Mouse (Mus musculus): ENCODE data around the gene Erc2. TPM values are rescaled to one million over a fixed set of nuclear protein-coding genes. Genes with fewer than 3 reads are reported as not detected.

The Erc2 gene
- polyA plus RNA-seq, 1 experiment from 2014 or later: 2.7 TPM

- Histone ChIP-seq H3K4me1 (ENCODE audit: control insufficient read depth, insufficient read depth, low read length) (peaks cover 8% of the 10 kb centered on the region), H3K27me3 (ENCODE audit: control insufficient read depth, insufficient read depth, low read length) (peaks cover 17% of the 10 kb centered on the region), H3K4me2 (ENCODE audit: low read depth, low read length) (no peak overlapping the region), H3K9ac (ENCODE audit: low read length) (no peak overlapping the region), H3K36me3 (ENCODE audit: control insufficient read depth, insufficient read depth, low read length) (no peaks in the 10 kb centered on the region), H3K4me3 (replicated peaks; ENCODE audit: low read length) (no peak overlapping the region), H3K27ac (ENCODE audit: low read length) (no peak overlapping the region), H3K9me3 (replicated peaks; ENCODE audit: control insufficient read depth, low read length) (no peaks in the 10 kb centered on the region)
- 48% methylated on average over 2 of the region's 2 CpGs for WGBS
- ATAC-seq (ENCODE audit: insufficient read depth, low FRiP score): no peak
These were observed 891.9 kb downstream of the Erc2 start for GRCm38 (mm10) chr14:28514171-28514570.

GRCm38 (mm10) chr14:28515331-28515730 is 893.1 kb downstream of the Erc2 start:
- Histone ChIP-seq H3K27ac (ENCODE audit: low read length) (no peak overlapping the region), H3K4me2 (ENCODE audit: low read depth, low read length) (no peak overlapping the region), H3K9me3 (replicated peaks; ENCODE audit: control insufficient read depth, low read length) (no peaks in the 10 kb centered on the region), H3K36me3 (ENCODE audit: control insufficient read depth, insufficient read depth, low read length) (no peaks in the 10 kb centered on the region), H3K9ac (ENCODE audit: low read length) (no peak overlapping the region), H3K4me3 (replicated peaks; ENCODE audit: low read length) (no peak overlapping the region), H3K27me3 (ENCODE audit: control insufficient read depth, insufficient read depth, low read length) (peaks cover 6% of the 10 kb centered on the region), H3K4me1 (ENCODE audit: control insufficient read depth, insufficient read depth, low read length) (peaks cover 5% of the 10 kb centered on the region)
- no peak for ATAC-seq (ENCODE audit: insufficient read depth, low FRiP score)
- 56% methylated on average over 6 of the region's 6 CpGs for WGBS

- Histone ChIP-seq H3K4me3 (replicated peaks; ENCODE audit: low read length) (no peak overlapping the region), H3K9me3 (replicated peaks; ENCODE audit: control insufficient read depth, low read length) (no peaks in the 10 kb centered on the region), H3K9ac (ENCODE audit: low read length) (no peak overlapping the region), H3K27me3 (ENCODE audit: control insufficient read depth, insufficient read depth, low read length) (peaks cover 2% of the 10 kb centered on the region; the same call in 1 of the 2 replicates), H3K4me2 (ENCODE audit: low read depth, low read length) (no peak overlapping the region), H3K4me1 (ENCODE audit: control insufficient read depth, insufficient read depth, low read length) (no peaks in the 10 kb centered on the region), H3K36me3 (ENCODE audit: control insufficient read depth, insufficient read depth, low read length) (peaks cover 6% of the 10 kb centered on the region; the same call in 1 of the 2 replicates), H3K27ac (ENCODE audit: low read length) (no peak overlapping the region)
- 66% methylated on average over 39 of the region's 39 CpGs for WGBS
- no peak for ATAC-seq (ENCODE audit: insufficient read depth, low FRiP score)
These were observed 895.7 kb downstream of the Erc2 start for GRCm38 (mm10) chr14:28517631-28518560.

GRCm38 (mm10) chr14:28521106-28521505 is 898.9 kb downstream of the Erc2 start:
- peaks cover 6% of the 10 kb centered on the region; the same call in 1 of the 2 replicates for H3K36me3 ChIP-seq (ENCODE audit: control insufficient read depth, insufficient read depth, low read length)

GRCm38 (mm10) chr14:28522611-28523010 is 900.4 kb downstream of the Erc2 start:
- no peaks in the 10 kb centered on the region for H3K9me3 ChIP-seq (replicated peaks; ENCODE audit: control insufficient read depth, low read length)
- WGBS: 79% methylated on average over 21 of the region's 21 CpGs
- H3K4me1 ChIP-seq (ENCODE audit: control insufficient read depth, insufficient read depth, low read length): no peaks in the 10 kb centered on the region
- H3K9ac ChIP-seq (ENCODE audit: low read length): no peak overlapping the region
- H3K4me2 ChIP-seq (ENCODE audit: low read depth, low read length): no peak overlapping the region
- H3K36me3 ChIP-seq (ENCODE audit: control insufficient read depth, insufficient read depth, low read length): peaks cover 6% of the 10 kb centered on the region; the same call in 1 of the 2 replicates
- H3K27me3 ChIP-seq (ENCODE audit: control insufficient read depth, insufficient read depth, low read length): no peaks in the 10 kb centered on the region
- no peak overlapping the region for H3K27ac ChIP-seq (ENCODE audit: low read length)
- ATAC-seq (ENCODE audit: insufficient read depth, low FRiP score): peak; percentile 44; the same call in 1 of the 2 replicates
- no peak overlapping the region for H3K4me3 ChIP-seq (replicated peaks; ENCODE audit: low read length)

More at GRCm38 (mm10) chr14:28521106-28521505, 898.9 kb downstream of the Erc2 start:
- Histone ChIP-seq H3K9ac (ENCODE audit: low read length) (no peak overlapping the region), H3K27ac (ENCODE audit: low read length) (no peak overlapping the region), H3K4me3 (replicated peaks; ENCODE audit: low read length) (no peak overlapping the region), H3K4me1 (ENCODE audit: control insufficient read depth, insufficient read depth, low read length) (no peaks in the 10 kb centered on the region), H3K4me2 (ENCODE audit: low read depth, low read length) (no peak overlapping the region), H3K27me3 (ENCODE audit: control insufficient read depth, insufficient read depth, low read length) (no peaks in the 10 kb centered on the region), H3K9me3 (replicated peaks; ENCODE audit: control insufficient read depth, low read length) (no peaks in the 10 kb centered on the region)
- no peak for ATAC-seq (ENCODE audit: insufficient read depth, low FRiP score)
- WGBS: 86% methylated on average over 1 of the region's 1 CpGs

DNA sequence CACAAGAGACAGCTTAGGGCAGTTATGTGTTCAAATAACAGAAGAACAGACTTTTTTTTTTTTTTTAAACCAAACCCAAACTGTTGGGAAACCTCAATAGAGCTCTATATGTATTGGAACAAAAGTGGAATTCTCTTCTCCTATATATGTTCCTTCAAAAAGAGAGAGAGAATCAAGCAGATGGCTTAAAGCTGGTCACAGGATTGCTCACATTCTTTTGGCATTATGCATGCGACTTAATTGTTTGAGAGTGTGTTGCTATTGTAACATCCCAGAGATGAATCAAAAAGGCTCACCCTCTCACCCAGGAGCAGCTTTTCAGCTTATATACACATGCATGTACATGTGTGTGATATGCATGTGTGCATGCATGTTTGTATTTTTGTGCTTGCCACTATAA is 903.3 kb downstream of the Erc2 start:
- Histone ChIP-seq H3K27ac (ENCODE audit: low read length) (no peak overlapping the region), H3K9me3 (replicated peaks; ENCODE audit: control insufficient read depth, low read length) (no peaks in the 10 kb centered on the region), H3K9ac (ENCODE audit: low read length) (no peak overlapping the region), H3K27me3 (ENCODE audit: control insufficient read depth, insufficient read depth, low read length) (no peaks in the 10 kb centered on the region), H3K4me3 (replicated peaks; ENCODE audit: low read length) (no peak overlapping the region), H3K4me2 (ENCODE audit: low read depth, low read length) (no peak overlapping the region), H3K36me3 (ENCODE audit: control insufficient read depth, insufficient read depth, low read length) (peaks cover 6% of the 10 kb centered on the region; the same call in 1 of the 2 replicates), H3K4me1 (ENCODE audit: control insufficient read depth, insufficient read depth, low read length) (no peaks in the 10 kb centered on the region)
- WGBS: 49% methylated on average over 1 of the region's 1 CpGs
- ATAC-seq (ENCODE audit: insufficient read depth, low FRiP score): no peak

Other genes starting within 250 kb of the Erc2 start
- gene Fam208a, start 193.6 kb upstream of the Erc2 start, polyA plus RNA-seq (2015; fragmentation: Nextera tagmentation; extraction: Ambion mirVana): 10.3 and 11.2 TPM in 2 replicates
- 7.6 and 10.2 TPM in 2 replicates for gene Ccdc66, start 114.0 kb upstream of the Erc2 start, polyA plus RNA-seq (2015; fragmentation: Nextera tagmentation; extraction: Ambion mirVana)